Comparison of ENCODE assay signal across 8 mouse cellular contexts in the genomic region with DNA sequence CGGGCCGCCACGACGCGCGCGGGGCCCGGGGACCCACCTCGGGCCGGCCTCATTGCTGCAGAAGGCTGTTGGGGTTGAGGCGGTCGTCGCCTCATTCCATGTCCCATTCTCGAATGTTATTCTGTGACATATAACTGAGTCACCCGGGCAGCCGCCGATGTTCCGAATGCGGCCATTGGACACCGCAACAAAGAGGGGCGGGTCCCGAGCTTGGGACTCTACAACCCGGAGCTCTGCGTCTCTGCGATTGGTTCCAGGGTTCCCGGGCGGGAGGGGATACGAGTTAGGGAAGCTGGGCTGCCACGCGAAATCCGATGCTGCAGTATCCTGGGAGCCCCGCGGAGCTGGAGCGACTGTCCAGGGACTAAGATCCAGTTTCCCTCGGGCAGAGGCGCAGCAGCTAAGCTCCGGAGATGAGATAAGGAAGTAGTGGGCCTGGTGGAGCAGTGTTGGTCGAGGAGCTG. TPM values are rescaled to one million over a fixed set of nuclear protein-coding genes. Genes with fewer than 3 reads are reported as not detected.
DNase-seq lines count a peak whose midpoint lies in the region; ATAC-seq and TF ChIP-seq lines count a peak whose summit lies in the region.

A gene (minus strand): TSS at position 197 of the 464 bp plus-strand sequence.

- peak; percentile 98 for DNase-seq in brain, embryonic 14.5 days (ENCODE audit: low read depth)
- peak; percentile 95 for DNase-seq in forebrain, embryonic 11.5 days (ENCODE audit: low spot score)
- DNase-seq in kidney, postnatal 10 days: peak; percentile 92
- DNase-seq in liver, adult 2 months (ENCODE audit: extremely low read depth, low read depth, low spot score): no peak
- peak; percentile 10 to 28 for DNase-seq in monocyte, adult 2 months (ENCODE audit: low read depth in 1 of 2, low spot score in 2 of 2)
- DNase-seq in stomach, postnatal 0 days (ENCODE audit: low spot score): peak; percentile 85

- ATAC-seq in forebrain, embryonic 11.5 days (replicated peaks; ENCODE audit: low FRiP score): peak; percentile 99
- peak; percentile 90 for ATAC-seq in heart, embryonic 14.5 days (ENCODE audit: insufficient number of reproducible peaks, insufficient read depth, low FRiP score, low read depth)
- ATAC-seq in stomach, postnatal 0 days (ENCODE audit: low FRiP score, low TSS enrichment): peak; percentile 96

- peak within 1 kb of the TSS; percentile 96 for H3K4me2 ChIP-seq in forebrain, embryonic 11.5 days (ENCODE audit: low read depth, low read length, severe bottlenecking)
- H3K4me2 ChIP-seq in heart, embryonic 14.5 days (ENCODE audit: low read length): peak within 1 kb of the TSS; percentile 96
- H3K4me2 ChIP-seq in stomach, postnatal 0 days (replicated peaks; ENCODE audit: low read depth): peak within 1 kb of the TSS; percentile 91

- peaks cover 73% of the 10 kb centered on the region for H3K27me3 ChIP-seq in E14TG2a.4 (ENCODE audit: insufficient read depth, low read length)
- H3K27me3 ChIP-seq in forebrain, embryonic 11.5 days (ENCODE audit: control insufficient read depth, insufficient read depth, low read length): no peaks in the 10 kb centered on the region
- H3K27me3 ChIP-seq in heart, embryonic 14.5 days (ENCODE audit: control insufficient read depth, insufficient read depth, low read length): no peaks in the 10 kb centered on the region
- peaks cover 11% of the 10 kb centered on the region for H3K27me3 ChIP-seq in liver, adult 2 months (ENCODE audit: control insufficient read depth, insufficient read depth, low read length)
- H3K27me3 ChIP-seq in stomach, postnatal 0 days (ENCODE audit: control insufficient read depth, insufficient read depth, low read length): no peaks in the 10 kb centered on the region

- peak within 1 kb of the TSS; percentile 78 for H3K4me3 ChIP-seq in E14TG2a.4 (replicated peaks; ENCODE audit: low read length)
- H3K4me3 ChIP-seq in forebrain, embryonic 11.5 days (ENCODE audit: low read depth, low read length): peak within 1 kb of the TSS; percentile 60
- peak within 1 kb of the TSS; percentile 78 for H3K4me3 ChIP-seq in heart, embryonic 14.5 days (ENCODE audit: control insufficient read depth in 1 of 2, insufficient read depth in 1 of 2, low read depth in 1 of 2, low read length in 2 of 2)
- peak within 1 kb of the TSS; percentile 39 for H3K4me3 ChIP-seq in liver, adult 2 months (ENCODE audit: insufficient read depth, low read depth, low read length)
- peak within 1 kb of the TSS; percentile 63 for H3K4me3 ChIP-seq in stomach, postnatal 0 days (ENCODE audit: low read depth, low read length)

- H3K79me2 ChIP-seq in liver, adult 2 months (ENCODE audit: control insufficient read depth, insufficient read depth, low read length): no peaks in the 10 kb centered on the region

- peak within 1 kb of the TSS; percentile 84 for H3K9ac ChIP-seq in forebrain, embryonic 11.5 days (ENCODE audit: low read length)
- peak within 1 kb of the TSS; percentile 96 for H3K9ac ChIP-seq in heart, embryonic 14.5 days (ENCODE audit: low read length)
- peak within 1 kb of the TSS; percentile 10; the same call in 1 of the 2 replicates for H3K9ac ChIP-seq in liver, adult 2 months (ENCODE audit: low read depth, low read length)
- H3K9ac ChIP-seq in stomach, postnatal 0 days (ENCODE audit: low read length): peak within 1 kb of the TSS; percentile 68

- TF ChIP-seq POLR2A in brain, embryonic 14.5 days (IDR thresholded peaks at IDR 0.05; ENCODE audit: borderline replicate concordance, extremely low read depth, insufficient read depth, insufficient read length, poor library complexity, severe bottlenecking): peak; percentile 45
- no peak for TF ChIP-seq POLR2A in liver, adult 2 months (IDR thresholded peaks at IDR 0.05; ENCODE audit: extremely low read depth, insufficient read depth, low read length)

- H3K9me3 ChIP-seq in E14TG2a.4 (ENCODE audit: low read length): peaks cover 7% of the 10 kb centered on the region; the same call in 1 of the 2 replicates
- H3K9me3 ChIP-seq in forebrain, embryonic 11.5 days (ENCODE audit: control insufficient read depth, low read length): no peaks in the 10 kb centered on the region
- H3K9me3 ChIP-seq in heart, embryonic 14.5 days (ENCODE audit: control insufficient read depth, low read length): no peaks in the 10 kb centered on the region
- H3K9me3 ChIP-seq in stomach, postnatal 0 days (ENCODE audit: control insufficient read depth, low read length): no peaks in the 10 kb centered on the region

- peak within 1 kb of the TSS; percentile 76 for H3K27ac ChIP-seq in forebrain, embryonic 11.5 days (ENCODE audit: low read depth, low read length)
- H3K27ac ChIP-seq in heart, embryonic 14.5 days (replicated peaks in 1 of 2; ENCODE audit: control insufficient read depth in 1 of 2, insufficient read depth in 1 of 2, low read depth in 2 of 2, low read length in 2 of 2): peak within 1 kb of the TSS; percentile 88 to 93
- no peak within 1 kb of the TSS for H3K27ac ChIP-seq in liver, adult 2 months (replicated peaks; ENCODE audit: insufficient read depth, low read depth, low read length)
- peak within 1 kb of the TSS; percentile 77 for H3K27ac ChIP-seq in stomach, postnatal 0 days (replicated peaks)

- TF ChIP-seq CTCF in E14TG2a.4 (conservative IDR thresholded peaks at IDR 0.05; ENCODE audit: low read length): no peak
- no peak for TF ChIP-seq CTCF in brain, embryonic 14.5 days (IDR thresholded peaks at IDR 0.05; ENCODE audit: borderline replicate concordance, extremely low read depth, insufficient read depth, insufficient read length)
- TF ChIP-seq CTCF in liver, adult 2 months (IDR thresholded peaks at IDR 0.05; ENCODE audit: low read depth, low read length): no peak
- no peak for TF ChIP-seq CTCF in stomach, postnatal 0 days (IDR thresholded peaks at IDR 0.05; ENCODE audit: low read depth)

- 2% methylated on average over 37 of the region's 38 CpGs for WGBS in forebrain, embryonic 11.5 days
- under 1% methylated on average over 34 of the region's 38 CpGs for WGBS in heart, embryonic 14.5 days
- WGBS in liver, adult 2 months: 2% methylated on average over 38 of the region's 38 CpGs
- under 1% methylated on average over 35 of the region's 38 CpGs for WGBS in stomach, postnatal 0 days

- TF ChIP-seq EP300 in stomach, postnatal 0 days (optimal IDR thresholded peaks at IDR 0.05): no peak

- H3K4me1 ChIP-seq in E14TG2a.4 (replicated peaks; ENCODE audit: low read depth, low read length): peaks cover 22% of the 10 kb centered on the region
- H3K4me1 ChIP-seq in forebrain, embryonic 11.5 days (replicated peaks; ENCODE audit: control insufficient read depth, insufficient read depth, low read length): 0 out of 2 replicates have a peak, but pooled peaks cover 5% of the 10 kb centered on the region
- peaks cover 14 to 37% of the 10 kb centered on the region in 2 experiments; a peak in 3 of 4 replicates for H3K4me1 ChIP-seq in heart, embryonic 14.5 days (ENCODE audit: control insufficient read depth in 2 of 2, insufficient read depth in 2 of 2, low read length in 2 of 2)
- no peaks in the 10 kb centered on the region for H3K4me1 ChIP-seq in liver, adult 2 months (ENCODE audit: control insufficient read depth, insufficient read depth, low read length)
- H3K4me1 ChIP-seq in stomach, postnatal 0 days (replicated peaks; ENCODE audit: control insufficient read depth, insufficient read depth): peaks cover 2% of the 10 kb centered on the region; the same call in 1 of the 2 replicates

- H3K36me3 ChIP-seq in E14TG2a.4 (ENCODE audit: insufficient read depth, low read length): no peaks in the 10 kb centered on the region
- no peaks in the 10 kb centered on the region for H3K36me3 ChIP-seq in forebrain, embryonic 11.5 days (ENCODE audit: control insufficient read depth, insufficient read depth, low read length)
- H3K36me3 ChIP-seq in heart, embryonic 14.5 days (ENCODE audit: control insufficient read depth, insufficient read depth, low read length): peaks cover 20% of the 10 kb centered on the region
- H3K36me3 ChIP-seq in liver, adult 2 months (ENCODE audit: control insufficient read depth, insufficient read depth, low read length): no peaks in the 10 kb centered on the region
- no peaks in the 10 kb centered on the region for H3K36me3 ChIP-seq in stomach, postnatal 0 days (ENCODE audit: control insufficient read depth, insufficient read depth, low read length)

RNA-seq across cellular contexts. Expression of the gene that starts here (rescaled TPM):
- 48.1 and 66.0 TPM in 2 replicates for polyA plus RNA-seq in brain, embryonic 14.5 days (2012; rRNA removed)
- 53.2 and 54.0 TPM in 2 replicates for polyA plus RNA-seq in forebrain, embryonic 11.5 days (2014; fragmentation: Nextera tagmentation; extraction: Ambion mirVana)
- 60.7 and 63.4 TPM in 2 replicates for polyA plus RNA-seq in heart, embryonic 14.5 days (2014; fragmentation: Nextera tagmentation; extraction: Ambion mirVana)
- total RNA-seq in liver, adult 2 months (2014; rRNA removed): under 0.01 TPM in 1 of 2 replicates, not detected in the other
- not detected in 2 replicates for polyA plus RNA-seq in liver, adult 2 months (2012; rRNA removed)
- polyA plus RNA-seq in stomach, postnatal 0 days (2015; fragmentation: Nextera tagmentation; extraction: Ambion mirVana): 3.8 and 4.2 TPM in 2 replicates

Comparison
In these comparisons a context has a peak if more than half of its experiments do, and no peak if none do; other contexts are left out.
1. H3K9ac ChIP-seq: peak in every context shown above with its lines; median percentile 96 in heart, embryonic 14.5 days; 84 in forebrain, embryonic 11.5 days; 68 in stomach, postnatal 0 days; 10 in liver, adult 2 months.